Mouse (Mus musculus): ENCODE measurements around the gene Defb6. TPM values are rescaled to one million over a fixed set of nuclear protein-coding genes. Genes with fewer than 3 reads are reported as not detected.

Defb6 gene
- polyA plus RNA-seq (2015; fragmentation: Nextera tagmentation; extraction: Ambion mirVana): not detected in 2 replicates

DNA sequence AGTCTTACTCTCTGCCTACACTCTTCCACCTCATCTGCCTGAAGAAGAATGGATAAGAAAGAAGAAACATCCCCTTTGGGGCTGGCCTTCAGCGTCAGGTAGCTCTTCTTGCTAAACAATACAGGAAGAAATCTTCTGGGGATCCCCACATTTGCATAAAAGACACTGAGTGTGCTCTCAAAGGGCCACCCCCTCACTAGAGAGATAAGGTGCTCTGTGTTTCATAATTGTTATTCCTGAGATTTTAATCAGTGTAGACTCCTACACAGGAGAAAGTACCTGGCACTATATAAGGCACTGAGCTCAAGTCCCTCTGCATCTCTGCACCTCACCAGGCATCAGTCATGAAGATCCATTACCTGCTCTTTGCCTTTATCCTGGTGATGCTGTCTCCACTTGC is at the start of gene Defb6:
Defb6 (plus strand) TSS at position 318 of the 400 bp plus-strand sequence.

GRCm38 (mm10) chr8:19239616-19240015 is 14.3 kb downstream of the Defb6 start, which contains the start of gene Defb46:
Gene Defb46, plus strand, starts transcription at chr8:19239916.

GRCm38 (mm10) chr8:19247280-19247679 is 22.0 kb downstream of the Defb6 start, which contains the start of gene Defb5:
Gene Defb5, plus strand, starts transcription at chr8:19247580.

Other genes with a start within 250 kb of the Defb6 start
- gene Defb40, start 247.2 kb upstream of the Defb6 start, polyA plus RNA-seq (2015; fragmentation: Nextera tagmentation; extraction: Ambion mirVana): not detected in 2 replicates
- gene Defb37, start 234.4 kb upstream of the Defb6 start, polyA plus RNA-seq (2015; fragmentation: Nextera tagmentation; extraction: Ambion mirVana): not detected in 2 replicates
- gene Defb38, start 198.9 kb upstream of the Defb6 start, polyA plus RNA-seq (2015; fragmentation: Nextera tagmentation; extraction: Ambion mirVana): not detected in 2 replicates
- gene Defb39, start 160.7 kb upstream of the Defb6 start, polyA plus RNA-seq (2015; fragmentation: Nextera tagmentation; extraction: Ambion mirVana): not detected in 2 replicates
- not detected in 2 replicates for gene Defb12, start 110.6 kb upstream of the Defb6 start, polyA plus RNA-seq (2015; fragmentation: Nextera tagmentation; extraction: Ambion mirVana)
- not detected in 2 replicates for gene Defb34, start 101.7 kb upstream of the Defb6 start, polyA plus RNA-seq (2015; fragmentation: Nextera tagmentation; extraction: Ambion mirVana)
- gene Gm45826, start 84.7 kb upstream of the Defb6 start, polyA plus RNA-seq (2015; fragmentation: Nextera tagmentation; extraction: Ambion mirVana): not detected in 2 replicates
- not detected in 2 replicates for gene Defb14, start 31.1 kb upstream of the Defb6 start, polyA plus RNA-seq (2015; fragmentation: Nextera tagmentation; extraction: Ambion mirVana)
- gene Defb4, start 26.8 kb upstream of the Defb6 start, polyA plus RNA-seq (2015; fragmentation: Nextera tagmentation; extraction: Ambion mirVana): not detected in 2 replicates
- not detected in 2 replicates for gene Defb46, start 14.4 kb downstream of the Defb6 start, polyA plus RNA-seq (2015; fragmentation: Nextera tagmentation; extraction: Ambion mirVana)
- not detected in 2 replicates for gene Defb5, start 22.1 kb downstream of the Defb6 start, polyA plus RNA-seq (2015; fragmentation: Nextera tagmentation; extraction: Ambion mirVana)
- not detected in 2 replicates for gene Defb3, start 67.9 kb downstream of the Defb6 start, polyA plus RNA-seq (2015; fragmentation: Nextera tagmentation; extraction: Ambion mirVana)
- gene Defb8, start 222.1 kb downstream of the Defb6 start, polyA plus RNA-seq (2015; fragmentation: Nextera tagmentation; extraction: Ambion mirVana): not detected in 2 replicates